Mouse (Mus musculus): ENCODE measurements at regions not wholly inside any gene's neighbourhood (a gene's known extent, or its start where the extent isn't known, plus 50 kb on each side); places are given as distances from the start of the nearest gene placed in this dataset.

- peak; percentile 92 for ATAC-seq
- H3K27ac ChIP-seq, result peak overlapping the region; percentile 59
- peaks cover 16% of the 10 kb centered on the region for H3K4me1 ChIP-seq
- H3K9me3 ChIP-seq (replicated peaks), result no peaks in the 10 kb centered on the region
- 55% methylated on average over 9 of the region's 9 CpGs for WGBS
- no peaks in the 10 kb centered on the region for H3K27me3 ChIP-seq
- no peak overlapping the region for H3K4me2 ChIP-seq
- no peak overlapping the region for H3K4me3 ChIP-seq
- no peak overlapping the region for H3K9ac ChIP-seq
- H3K36me3 ChIP-seq (ENCODE audit: poor library complexity, severe bottlenecking), result no peaks in the 10 kb centered on the region
Measured at GRCm38 (mm10) chr2:51830965-51831720, 103.8 kb downstream of the Rbm43 start.

GRCm38 (mm10) chr2:51837864-51838263, 97.1 kb downstream of the Rbm43 start:
- H3K27me3 ChIP-seq, result no peaks in the 10 kb centered on the region
- WGBS, result 88% methylated on average over 5 of the region's 5 CpGs
- no peak overlapping the region for H3K27ac ChIP-seq
- H3K4me2 ChIP-seq, result no peak overlapping the region
- no peaks in the 10 kb centered on the region for H3K36me3 ChIP-seq (ENCODE audit: poor library complexity, severe bottlenecking)
- no peak overlapping the region for H3K9ac ChIP-seq
- no peaks in the 10 kb centered on the region for H3K4me1 ChIP-seq
- H3K4me3 ChIP-seq, result no peak overlapping the region
- H3K9me3 ChIP-seq (replicated peaks), result no peaks in the 10 kb centered on the region
- no peak for ATAC-seq

GRCm38 (mm10) chr2:51840808-51841207, 94.2 kb downstream of the Rbm43 start:
- Histone ChIP-seq H3K27me3 (no peaks in the 10 kb centered on the region), H3K4me1 (no peaks in the 10 kb centered on the region), H3K27ac (no peak overlapping the region), H3K4me3 (no peak overlapping the region), H3K4me2 (no peak overlapping the region), H3K36me3 (ENCODE audit: poor library complexity, severe bottlenecking) (no peaks in the 10 kb centered on the region), H3K9ac (no peak overlapping the region), H3K9me3 (replicated peaks) (no peaks in the 10 kb centered on the region)
- ATAC-seq, result no peak
- 82% methylated on average over 3 of the region's 3 CpGs for WGBS

- H3K27ac ChIP-seq, result no peak overlapping the region
- WGBS, result 86% methylated on average over 8 of the region's 8 CpGs
- H3K27me3 ChIP-seq, result no peaks in the 10 kb centered on the region
- H3K4me3 ChIP-seq, result no peak overlapping the region
- H3K36me3 ChIP-seq (ENCODE audit: poor library complexity, severe bottlenecking), result no peaks in the 10 kb centered on the region
- ATAC-seq, result no peak
- no peak overlapping the region for H3K9ac ChIP-seq
- peaks cover 16% of the 10 kb centered on the region for H3K4me1 ChIP-seq
- no peaks in the 10 kb centered on the region for H3K9me3 ChIP-seq (replicated peaks)
- no peak overlapping the region for H3K4me2 ChIP-seq
Measured at GRCm38 (mm10) chr2:51844831-51845230, 90.1 kb downstream of the Rbm43 start.

GRCm38 (mm10) chr2:51847556-51847955, 87.4 kb downstream of the Rbm43 start:
- H3K27ac ChIP-seq, result peak overlapping the region; percentile 33; the same call in 1 of the 2 replicates
- peak; percentile 70; the same call in 1 of the 2 replicates for ATAC-seq
- 48% methylated on average over 4 of the region's 4 CpGs for WGBS

GRCm38 (mm10) chr2:51847964-51848363, 87.0 kb downstream of the Rbm43 start:
- Histone ChIP-seq H3K27ac (peak overlapping the region; percentile 33), H3K36me3 (ENCODE audit: poor library complexity, severe bottlenecking) (no peaks in the 10 kb centered on the region), H3K4me2 (no peak overlapping the region), H3K4me1 (peaks cover 16% of the 10 kb centered on the region), H3K9ac (no peak overlapping the region), H3K27me3 (no peaks in the 10 kb centered on the region), H3K4me3 (no peak overlapping the region), H3K9me3 (replicated peaks) (no peaks in the 10 kb centered on the region)
- peak; percentile 41; the same call in 1 of the 2 replicates for ATAC-seq
- 49% methylated on average over 6 of the region's 6 CpGs for WGBS

More at GRCm38 (mm10) chr2:51847556-51847955, 87.4 kb downstream of the Rbm43 start:
- H3K36me3 ChIP-seq (ENCODE audit: poor library complexity, severe bottlenecking), result no peaks in the 10 kb centered on the region
- no peak overlapping the region for H3K4me3 ChIP-seq
- no peaks in the 10 kb centered on the region for H3K27me3 ChIP-seq
- H3K4me1 ChIP-seq, result peaks cover 16% of the 10 kb centered on the region
- H3K9me3 ChIP-seq (replicated peaks), result no peaks in the 10 kb centered on the region
- no peak overlapping the region for H3K4me2 ChIP-seq
- no peak overlapping the region for H3K9ac ChIP-seq

GRCm38 (mm10) chr2:51848491-51848890, 86.5 kb downstream of the Rbm43 start:
- no peaks in the 10 kb centered on the region for H3K9me3 ChIP-seq (replicated peaks)
- H3K4me2 ChIP-seq, result no peak overlapping the region
- H3K27me3 ChIP-seq, result no peaks in the 10 kb centered on the region
- no peak overlapping the region for H3K9ac ChIP-seq
- peak overlapping the region; percentile 33; the same call in 1 of the 2 replicates for H3K27ac ChIP-seq
- no peaks in the 10 kb centered on the region for H3K36me3 ChIP-seq (ENCODE audit: poor library complexity, severe bottlenecking)
- peak; percentile 58; the same call in 1 of the 2 replicates for ATAC-seq
- H3K4me1 ChIP-seq, result peaks cover 16% of the 10 kb centered on the region
- H3K4me3 ChIP-seq, result no peak overlapping the region
- WGBS, result 60% methylated on average over 2 of the region's 2 CpGs

GRCm38 (mm10) chr2:51850581-51850980, 84.4 kb downstream of the Rbm43 start:
- H3K4me1 ChIP-seq, result peaks cover 25% of the 10 kb centered on the region
- no peaks in the 10 kb centered on the region for H3K27me3 ChIP-seq
- H3K4me2 ChIP-seq, result no peak overlapping the region
- H3K4me3 ChIP-seq, result no peak overlapping the region
- H3K9me3 ChIP-seq (replicated peaks), result no peaks in the 10 kb centered on the region
- H3K9ac ChIP-seq, result no peak overlapping the region
- no peak for ATAC-seq
- no peak overlapping the region for H3K27ac ChIP-seq
- WGBS, result 85% methylated on average over 9 of the region's 9 CpGs
- H3K36me3 ChIP-seq (ENCODE audit: poor library complexity, severe bottlenecking), result no peaks in the 10 kb centered on the region

GRCm38 (mm10) chr2:51851711-51852110, 83.3 kb downstream of the Rbm43 start:
- H3K4me2 ChIP-seq, result no peak overlapping the region
- 92% methylated on average over 7 of the region's 7 CpGs for WGBS
- H3K4me3 ChIP-seq, result no peak overlapping the region
- peaks cover 25% of the 10 kb centered on the region for H3K4me1 ChIP-seq
- ATAC-seq, result no peak
- H3K36me3 ChIP-seq (ENCODE audit: poor library complexity, severe bottlenecking), result no peaks in the 10 kb centered on the region
- H3K9ac ChIP-seq, result no peak overlapping the region
- H3K9me3 ChIP-seq (replicated peaks), result no peaks in the 10 kb centered on the region
- H3K27ac ChIP-seq, result no peak overlapping the region
- no peaks in the 10 kb centered on the region for H3K27me3 ChIP-seq

GRCm38 (mm10) chr2:51857226-51857625, 77.7 kb downstream of the Rbm43 start:
- H3K4me3 ChIP-seq, result no peak overlapping the region
- no peak overlapping the region for H3K4me2 ChIP-seq
- no peak overlapping the region for H3K27ac ChIP-seq
- H3K36me3 ChIP-seq (ENCODE audit: poor library complexity, severe bottlenecking), result no peaks in the 10 kb centered on the region
- no peaks in the 10 kb centered on the region for H3K9me3 ChIP-seq (replicated peaks)
- H3K4me1 ChIP-seq, result peaks cover 9% of the 10 kb centered on the region; the same call in 1 of the 2 replicates
- no peaks in the 10 kb centered on the region for H3K27me3 ChIP-seq
- ATAC-seq, result no peak
- no peak overlapping the region for H3K9ac ChIP-seq

GRCm38 (mm10) chr2:51866045-51866444, 68.9 kb downstream of the Rbm43 start:
- no peak for ATAC-seq
- H3K27ac ChIP-seq, result no peak overlapping the region
- no peaks in the 10 kb centered on the region for H3K4me1 ChIP-seq
- no peaks in the 10 kb centered on the region for H3K36me3 ChIP-seq (ENCODE audit: poor library complexity, severe bottlenecking)
- no peaks in the 10 kb centered on the region for H3K27me3 ChIP-seq
- no peak overlapping the region for H3K9ac ChIP-seq
- no peaks in the 10 kb centered on the region for H3K9me3 ChIP-seq (replicated peaks)
- WGBS, result 84% methylated on average over 5 of the region's 5 CpGs
- H3K4me2 ChIP-seq, result no peak overlapping the region
- no peak overlapping the region for H3K4me3 ChIP-seq

GRCm38 (mm10) chr2:51868878-51869510, 66.0 kb downstream of the Rbm43 start:
- no peaks in the 10 kb centered on the region for H3K36me3 ChIP-seq (ENCODE audit: poor library complexity, severe bottlenecking)
- no peaks in the 10 kb centered on the region for H3K4me1 ChIP-seq
- WGBS, result 83% methylated on average over 4 of the region's 4 CpGs
- no peak overlapping the region for H3K9ac ChIP-seq
- no peak overlapping the region for H3K27ac ChIP-seq
- no peaks in the 10 kb centered on the region for H3K9me3 ChIP-seq (replicated peaks)
- H3K4me2 ChIP-seq, result no peak overlapping the region
- ATAC-seq, result no peak
- no peak overlapping the region for H3K4me3 ChIP-seq
- H3K27me3 ChIP-seq, result no peaks in the 10 kb centered on the region
